Mouse (Mus musculus): ENCODE results near the gene Rrp1b. TPM values are rescaled to one million over a fixed set of nuclear protein-coding genes. Genes with fewer than 3 reads are reported as not detected.

The Rrp1b gene
- polyA plus RNA-seq, 1 experiment from 2014 or later: 72.4 TPM

DNA sequence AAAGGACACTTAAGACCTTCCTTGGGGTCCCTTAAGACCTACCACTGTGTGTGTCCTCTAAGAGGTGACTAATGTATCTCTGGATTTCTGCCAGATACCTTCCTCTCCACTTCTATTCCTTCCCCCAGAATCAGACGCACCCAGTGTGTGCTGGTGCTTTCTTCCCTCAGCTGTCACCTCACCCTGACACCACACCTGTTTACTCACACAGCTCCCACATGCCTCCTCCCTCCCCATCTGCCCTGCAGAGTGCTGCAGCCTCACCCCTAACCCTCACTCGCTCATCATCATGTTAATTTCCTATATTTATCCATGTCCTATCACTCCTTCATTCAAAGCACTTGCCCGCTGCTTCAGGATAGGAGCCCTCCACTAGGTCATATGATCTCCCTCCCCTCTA is 23.6 kb upstream of the Rrp1b start:
- no peaks in the 10 kb centered on the region; the same call in 1 of the 2 replicates for H3K4me1 ChIP-seq
- no peak overlapping the region for H3K27ac ChIP-seq
- ATAC-seq (ENCODE audit: insufficient number of reproducible peaks, insufficient read depth, low FRiP score, low TSS enrichment): no peak
- no peak overlapping the region for H3K4me2 ChIP-seq (replicated peaks)
- WGBS: 47% methylated on average over 3 of the region's 3 CpGs
- no peaks in the 10 kb centered on the region for H3K9me3 ChIP-seq
- no peak overlapping the region for H3K4me3 ChIP-seq
- no peaks in the 10 kb centered on the region for H3K36me3 ChIP-seq
- H3K9ac ChIP-seq: no peak overlapping the region
- no peaks in the 10 kb centered on the region for H3K27me3 ChIP-seq

- Histone ChIP-seq H3K4me2 (replicated peaks) (no peak overlapping the region), H3K4me3 (no peak overlapping the region), H3K9ac (no peak overlapping the region), H3K4me1 (no peaks in the 10 kb centered on the region; the same call in 1 of the 2 replicates), H3K27me3 (no peaks in the 10 kb centered on the region), H3K36me3 (no peaks in the 10 kb centered on the region), H3K27ac (no peak overlapping the region), H3K9me3 (no peaks in the 10 kb centered on the region)
- ATAC-seq (ENCODE audit: insufficient number of reproducible peaks, insufficient read depth, low FRiP score, low TSS enrichment): no peak
Observed at GRCm38 (mm10) chr17:32013659-32014058, 22.2 kb upstream of the Rrp1b start.

DNA sequence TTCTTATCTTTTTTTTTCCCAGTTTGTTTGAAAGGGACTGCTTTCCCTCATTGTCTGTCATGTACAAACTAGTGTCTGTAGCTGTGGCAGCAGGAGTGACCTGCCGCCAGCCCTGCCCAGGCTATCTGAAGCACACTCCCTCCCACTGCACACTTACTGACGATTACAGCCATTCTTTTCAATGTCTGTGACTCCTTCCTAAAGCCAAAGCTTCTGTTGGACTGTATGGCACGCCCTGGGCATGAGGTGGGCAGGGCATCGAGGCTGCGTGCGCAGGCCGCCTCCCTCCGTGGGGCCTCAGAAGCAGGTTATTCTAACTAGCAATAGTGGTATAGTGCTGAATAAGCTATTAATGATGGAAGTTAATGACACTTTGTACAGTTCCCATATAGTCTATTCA is 19.4 kb upstream of the Rrp1b start:
- Histone ChIP-seq H3K27ac (no peak overlapping the region), H3K9ac (no peak overlapping the region), H3K9me3 (no peaks in the 10 kb centered on the region), H3K36me3 (no peaks in the 10 kb centered on the region), H3K4me3 (no peak overlapping the region), H3K4me1 (no peaks in the 10 kb centered on the region; the same call in 1 of the 2 replicates), H3K4me2 (replicated peaks) (no peak overlapping the region), H3K27me3 (no peaks in the 10 kb centered on the region)
- ATAC-seq (ENCODE audit: insufficient number of reproducible peaks, insufficient read depth, low FRiP score, low TSS enrichment): no peak
- WGBS: 88% methylated on average over 8 of the region's 8 CpGs

DNA sequence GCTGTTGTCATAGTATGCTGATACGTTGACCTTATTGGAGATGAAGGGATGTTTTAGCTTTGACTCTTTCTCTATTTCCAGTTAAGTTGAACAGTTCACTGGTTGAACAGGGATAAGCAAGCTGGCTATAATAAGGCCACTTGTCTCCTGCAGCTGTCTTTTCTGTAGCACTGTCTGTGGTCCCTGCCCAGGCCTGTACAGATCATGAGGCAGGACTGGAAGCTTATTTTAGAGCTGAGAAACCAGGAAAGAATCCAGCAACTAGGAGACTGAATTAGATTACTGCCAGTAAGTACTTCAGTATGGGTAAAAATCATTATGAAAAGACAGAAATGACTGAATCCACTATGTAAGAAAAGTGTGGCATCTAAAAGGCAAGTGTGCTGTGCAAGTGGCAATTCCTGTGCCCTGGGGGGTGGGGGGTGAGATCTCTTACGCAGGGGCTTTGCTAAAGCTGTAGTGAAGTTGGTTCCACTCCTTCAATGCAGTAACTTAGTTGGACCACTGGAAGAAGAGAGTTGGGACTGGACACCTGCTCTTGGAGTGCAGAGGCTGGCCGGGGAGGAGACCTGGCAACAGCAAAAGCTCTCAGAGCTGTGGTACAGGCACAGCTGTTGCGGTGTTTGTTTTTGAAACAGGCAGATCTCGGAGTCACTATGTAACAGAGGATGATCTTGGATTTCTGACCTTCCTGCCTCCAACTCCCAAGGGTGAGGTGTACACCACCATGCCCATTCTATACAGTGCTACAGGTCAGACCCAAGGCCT is 17.6 kb upstream of the Rrp1b start:
- no peaks in the 10 kb centered on the region for H3K9me3 ChIP-seq
- no peak overlapping the region for H3K4me2 ChIP-seq (replicated peaks)
- WGBS: 82% methylated on average over 5 of the region's 5 CpGs
- H3K4me1 ChIP-seq: no peaks in the 10 kb centered on the region; the same call in 1 of the 2 replicates
- no peak for ATAC-seq (ENCODE audit: insufficient number of reproducible peaks, insufficient read depth, low FRiP score, low TSS enrichment)
- H3K27me3 ChIP-seq: no peaks in the 10 kb centered on the region
- no peak overlapping the region for H3K4me3 ChIP-seq
- H3K36me3 ChIP-seq: no peaks in the 10 kb centered on the region
- H3K9ac ChIP-seq: no peak overlapping the region
- H3K27ac ChIP-seq: no peak overlapping the region

DNA sequence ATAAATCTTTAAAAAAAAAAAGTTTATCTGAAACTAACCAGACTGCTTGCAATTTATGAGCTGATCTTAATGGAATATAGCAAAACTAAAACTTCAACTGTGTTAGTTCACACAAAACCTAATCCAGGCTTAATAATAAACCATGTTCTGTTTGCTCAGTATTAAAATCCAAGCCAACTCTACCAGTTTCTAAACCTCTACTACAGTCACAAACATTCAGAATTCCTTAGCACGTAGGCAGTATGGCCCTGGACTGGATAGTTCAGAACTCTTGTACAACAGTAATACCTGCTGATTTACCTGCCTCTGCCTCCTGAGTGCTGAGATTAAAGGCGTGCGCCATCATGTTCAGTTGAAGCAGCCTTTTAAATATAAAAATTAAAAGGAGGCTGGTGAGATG is 13.9 kb upstream of the Rrp1b start:
- WGBS: 90% methylated on average over 3 of the region's 3 CpGs
- Histone ChIP-seq H3K9me3 (no peaks in the 10 kb centered on the region), H3K27ac (no peak overlapping the region)

GRCm38 (mm10) chr17:32022551-32022950 is 13.3 kb upstream of the Rrp1b start:
- peaks cover 5% of the 10 kb centered on the region; the same call in 1 of the 2 replicates for H3K4me1 ChIP-seq
- no peak overlapping the region for H3K4me3 ChIP-seq
- no peak overlapping the region for H3K27ac ChIP-seq
- H3K9me3 ChIP-seq: no peaks in the 10 kb centered on the region
- H3K27me3 ChIP-seq: no peaks in the 10 kb centered on the region
- H3K9ac ChIP-seq: no peak overlapping the region
- no peak overlapping the region for H3K4me2 ChIP-seq (replicated peaks)
- ATAC-seq (ENCODE audit: insufficient number of reproducible peaks, insufficient read depth, low FRiP score, low TSS enrichment): no peak
- H3K36me3 ChIP-seq: no peaks in the 10 kb centered on the region
- 81% methylated on average over 6 of the region's 6 CpGs for WGBS

More for the DNA sequence above, 13.9 kb upstream of the Rrp1b start:
- Histone ChIP-seq H3K27me3 (no peaks in the 10 kb centered on the region), H3K4me2 (replicated peaks) (no peak overlapping the region), H3K36me3 (no peaks in the 10 kb centered on the region), H3K4me3 (no peak overlapping the region), H3K4me1 (peaks cover 5% of the 10 kb centered on the region; the same call in 1 of the 2 replicates), H3K9ac (no peak overlapping the region)
- ATAC-seq (ENCODE audit: insufficient number of reproducible peaks, insufficient read depth, low FRiP score, low TSS enrichment): no peak

DNA sequence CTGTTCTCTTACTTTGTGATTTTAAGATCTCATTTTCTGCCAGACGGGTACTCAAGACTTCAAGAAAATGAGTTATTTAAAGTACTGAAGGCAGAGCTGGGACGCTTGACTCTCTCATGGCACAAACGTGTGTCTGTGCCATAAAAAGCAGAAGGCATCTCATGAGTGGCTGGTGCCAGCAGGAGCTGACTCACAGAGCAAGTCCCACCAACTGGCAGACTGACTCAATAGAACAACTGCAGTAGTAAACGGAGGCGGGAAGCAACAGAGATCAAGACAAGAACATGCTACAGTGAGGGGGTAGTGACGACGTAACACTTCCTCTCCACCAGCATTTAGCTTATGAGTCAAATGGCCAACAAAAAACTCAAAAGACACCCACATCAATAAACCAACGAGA is 12.8 kb upstream of the Rrp1b start:
- no peaks in the 10 kb centered on the region for H3K9me3 ChIP-seq
- H3K27me3 ChIP-seq: no peaks in the 10 kb centered on the region
- no peak overlapping the region for H3K4me2 ChIP-seq (replicated peaks)
- peaks cover 5% of the 10 kb centered on the region; the same call in 1 of the 2 replicates for H3K4me1 ChIP-seq
- H3K9ac ChIP-seq: no peak overlapping the region
- ATAC-seq (ENCODE audit: insufficient number of reproducible peaks, insufficient read depth, low FRiP score, low TSS enrichment): no peak
- H3K4me3 ChIP-seq: no peak overlapping the region
- WGBS: 77% methylated on average over 8 of the region's 8 CpGs
- H3K27ac ChIP-seq: no peak overlapping the region
- no peaks in the 10 kb centered on the region for H3K36me3 ChIP-seq

DNA sequence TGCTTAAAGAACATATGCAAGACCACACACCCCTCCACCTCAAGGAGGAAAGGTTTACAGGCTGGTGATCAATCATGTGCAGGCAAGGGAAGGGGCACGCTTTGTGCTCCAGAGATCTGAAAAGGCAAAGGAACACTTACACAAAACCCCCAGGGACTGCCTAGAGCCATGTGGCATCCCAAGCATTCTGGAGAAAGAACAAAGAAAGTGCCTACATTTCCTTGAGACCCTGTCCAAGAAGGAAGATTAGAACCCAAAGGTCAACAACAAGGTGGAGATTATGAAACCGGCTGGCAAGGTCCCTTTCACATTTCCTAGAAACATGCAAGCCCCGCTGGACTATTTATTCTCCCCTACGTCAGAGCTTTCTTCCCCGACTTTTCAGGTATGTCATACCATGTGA is 11.2 kb upstream of the Rrp1b start:
- Histone ChIP-seq H3K27ac (no peak overlapping the region), H3K4me3 (no peak overlapping the region), H3K9ac (no peak overlapping the region), H3K9me3 (no peaks in the 10 kb centered on the region), H3K4me1 (peaks cover 5% of the 10 kb centered on the region; the same call in 1 of the 2 replicates), H3K27me3 (no peaks in the 10 kb centered on the region), H3K36me3 (no peaks in the 10 kb centered on the region), H3K4me2 (replicated peaks) (no peak overlapping the region)
- 53% methylated on average over 5 of the region's 5 CpGs for WGBS
- ATAC-seq (ENCODE audit: insufficient number of reproducible peaks, insufficient read depth, low FRiP score, low TSS enrichment): no peak

DNA sequence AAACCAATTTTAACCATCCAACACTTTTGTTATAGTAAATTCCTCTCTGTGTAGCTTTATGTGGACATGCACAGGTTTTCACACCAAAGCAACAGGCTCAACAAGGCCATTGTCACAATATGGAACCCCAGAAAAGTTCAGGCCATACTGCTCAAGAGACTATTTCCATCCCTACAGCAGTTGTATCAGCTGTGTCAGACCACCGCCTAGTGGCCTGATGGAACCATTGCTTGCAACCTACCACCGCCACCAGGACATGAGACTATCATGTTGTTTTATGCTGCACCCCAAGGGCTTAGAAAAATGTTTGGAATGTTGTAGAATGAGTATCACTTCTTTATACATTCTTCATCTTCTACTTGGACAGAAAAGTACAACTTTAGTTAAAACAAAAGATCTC is 10.5 kb upstream of the Rrp1b start:
- WGBS: 7% methylated on average over 2 of the region's 2 CpGs
- no peak for ATAC-seq (ENCODE audit: insufficient number of reproducible peaks, insufficient read depth, low FRiP score, low TSS enrichment)

DNA sequence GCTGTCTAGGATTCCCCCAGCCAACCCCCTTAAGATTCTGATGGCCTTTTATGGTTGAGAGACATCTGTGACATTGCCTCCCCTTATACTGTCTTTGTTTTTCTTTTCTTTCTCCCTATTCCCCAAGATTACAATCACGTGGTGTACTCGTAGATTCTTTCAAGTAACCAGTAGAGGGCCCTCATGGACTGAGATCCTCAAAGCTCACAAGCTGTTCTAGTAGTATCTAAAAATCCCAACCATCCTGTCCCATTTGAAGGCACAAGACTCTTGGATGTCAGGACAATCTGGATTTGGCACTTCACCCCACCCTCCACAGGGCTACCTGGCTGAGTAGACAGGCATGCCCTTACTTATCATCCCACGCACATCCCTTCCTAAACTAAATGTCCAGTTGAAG is 8.2 kb upstream of the Rrp1b start:
- no peaks in the 10 kb centered on the region for H3K36me3 ChIP-seq
- no peak overlapping the region for H3K9ac ChIP-seq
- no peaks in the 10 kb centered on the region for H3K9me3 ChIP-seq
- WGBS: 30% methylated on average over 3 of the region's 3 CpGs
- no peak overlapping the region for H3K27ac ChIP-seq
- no peak overlapping the region for H3K4me2 ChIP-seq (replicated peaks)
- no peak overlapping the region for H3K4me3 ChIP-seq
- H3K27me3 ChIP-seq: no peaks in the 10 kb centered on the region
- ATAC-seq (ENCODE audit: insufficient number of reproducible peaks, insufficient read depth, low FRiP score, low TSS enrichment): no peak
- peaks cover 5% of the 10 kb centered on the region; the same call in 1 of the 2 replicates for H3K4me1 ChIP-seq

More for the DNA sequence above, 10.5 kb upstream of the Rrp1b start:
- Histone ChIP-seq H3K27ac (no peak overlapping the region), H3K4me1 (peaks cover 5% of the 10 kb centered on the region; the same call in 1 of the 2 replicates), H3K9me3 (no peaks in the 10 kb centered on the region), H3K36me3 (no peaks in the 10 kb centered on the region), H3K4me3 (no peak overlapping the region), H3K4me2 (replicated peaks) (no peak overlapping the region), H3K27me3 (no peaks in the 10 kb centered on the region), H3K9ac (no peak overlapping the region)

- no peaks in the 10 kb centered on the region for H3K36me3 ChIP-seq
- no peaks in the 10 kb centered on the region for H3K9me3 ChIP-seq
- H3K4me3 ChIP-seq: no peak overlapping the region
- H3K4me1 ChIP-seq: peaks cover 5% of the 10 kb centered on the region; the same call in 1 of the 2 replicates
- H3K4me2 ChIP-seq (replicated peaks): no peak overlapping the region
- H3K27me3 ChIP-seq: no peaks in the 10 kb centered on the region
- ATAC-seq (ENCODE audit: insufficient number of reproducible peaks, insufficient read depth, low FRiP score, low TSS enrichment): no peak
- WGBS: 79% methylated on average over 3 of the region's 3 CpGs
- no peak overlapping the region for H3K9ac ChIP-seq
- H3K27ac ChIP-seq: no peak overlapping the region
Observed at GRCm38 (mm10) chr17:32028301-32028700, 7.6 kb upstream of the Rrp1b start.

DNA sequence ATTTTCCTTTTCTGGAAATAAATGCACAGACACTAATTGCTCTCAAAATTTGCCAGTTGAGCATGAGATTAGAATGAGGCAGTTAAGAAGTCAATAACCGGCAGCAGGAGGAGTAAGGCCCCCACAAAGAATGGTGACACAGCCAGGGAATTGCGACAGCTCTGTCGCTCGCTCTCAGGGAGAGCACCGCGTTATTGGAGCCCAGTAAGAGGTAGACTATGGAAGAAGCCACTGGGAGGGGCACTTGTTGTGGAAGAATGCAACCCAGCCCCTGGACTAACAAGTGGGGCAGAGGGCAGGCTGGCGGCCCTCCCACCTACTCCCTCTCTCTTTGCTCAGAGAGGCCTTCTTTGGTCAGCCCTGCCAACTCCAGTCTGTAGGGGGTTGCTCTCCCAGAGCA is 4.2 kb upstream of the Rrp1b start:
- H3K4me3 ChIP-seq: no peak overlapping the region

More for the DNA sequence above, 4.2 kb upstream of the Rrp1b start:
- Histone ChIP-seq H3K9me3 (no peaks in the 10 kb centered on the region), H3K9ac (no peak overlapping the region), H3K27me3 (no peaks in the 10 kb centered on the region), H3K4me2 (replicated peaks) (no peak overlapping the region), H3K36me3 (no peaks in the 10 kb centered on the region), H3K27ac (no peak overlapping the region), H3K4me1 (no peaks in the 10 kb centered on the region)
- no peak for ATAC-seq (ENCODE audit: insufficient number of reproducible peaks, insufficient read depth, low FRiP score, low TSS enrichment)
- 57% methylated on average over 7 of the region's 7 CpGs for WGBS

Measured in embryonic facial prominence, embryonic 12.5 days (tissue).